Mouse (Mus musculus) small intestine, adult 2 months (tissue): ENCODE measurements around the gene Hoxd11.

ENCODE experiments used
- CTCF ChIP-seq: fragments of 200-500 bp; IDR thresholded peaks from 2 replicates; pipeline ENCODE4 v1.5.1; 2012; ENCODE audit warnings: low read depth, mild to moderate bottlenecking, control low read depth, inconsistent platforms, low read length, moderate library complexity, mixed read lengths; ENCODE audit not compliant: insufficient replicate concordance, insufficient read length; ENCODE audit errors: extremely low read depth
- POLR2A ChIP-seq: fragments of 200-500 bp; IDR thresholded peaks from 2 replicates; pipeline ENCODE4 v1.6.1; 2012; ENCODE audit warnings: low read depth, mild to moderate bottlenecking, control low read depth, inconsistent platforms, low read length, moderate library complexity

GRCm38 (mm10) chr2:74707599-74707998 is 28.2 kb downstream of the Hoxd11 start:
- TF ChIP-seq CTCF (no peak), POLR2A (no peak)
